Mouse (Mus musculus): ENCODE measurements at regions not wholly inside any gene's neighbourhood (a gene's known extent, or its start where the extent isn't known, plus 50 kb on each side); places are given as distances from the start of the nearest gene placed in this dataset.

DNA sequence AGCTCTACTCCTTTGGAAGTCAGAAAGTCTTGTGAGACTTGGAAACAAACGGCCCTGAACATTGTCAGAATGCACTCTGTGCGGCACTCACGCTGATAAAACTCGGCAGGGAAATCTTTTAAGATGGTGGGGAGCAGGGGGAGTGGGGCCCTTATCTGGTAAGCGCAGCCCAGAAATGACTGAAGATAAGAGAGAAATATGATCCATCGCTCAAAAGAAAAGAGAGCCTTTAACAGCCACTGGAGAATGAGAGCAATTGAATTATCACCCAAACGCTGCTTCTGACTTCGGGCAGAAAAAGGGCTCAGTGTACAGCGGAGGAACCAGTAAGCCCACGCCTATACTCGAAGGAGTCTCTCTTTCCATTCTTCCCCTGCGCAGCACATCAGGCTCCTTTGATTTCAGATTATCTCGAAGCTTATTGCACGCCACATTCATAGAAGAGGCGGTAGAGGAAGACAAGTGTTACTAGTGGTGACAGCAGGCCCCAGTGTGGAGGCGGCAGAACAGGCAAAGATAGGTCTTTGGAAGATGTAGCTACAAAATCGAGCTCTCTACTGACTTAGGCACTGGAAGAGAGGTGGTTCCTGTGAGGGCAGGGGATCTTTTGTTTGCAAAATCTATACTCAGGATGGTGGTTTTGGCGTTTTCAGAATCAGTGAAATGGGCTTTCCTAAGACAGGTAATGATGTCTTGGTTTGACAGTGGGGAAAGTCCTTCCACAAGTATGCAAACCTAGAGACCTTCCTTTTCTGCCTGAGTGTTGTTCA is 174.6 kb upstream of the Tab2 start:
- TF ChIP-seq POLR2A (IDR thresholded peaks at IDR 0.05; ENCODE audit: borderline replicate concordance, low read depth, low read length) (no peak), CTCF (IDR thresholded peaks at IDR 0.05; ENCODE audit: low read depth, low read length) (no peak)

Data from bone marrow macrophage, adult 2 months (primary cell).